Mouse (Mus musculus): ENCODE measurements around the gene Ttll1.

Gene Ttll1

GRCm38 (mm10) chr15:83457541-83457940 is 53.2 kb downstream of the Ttll1 start:
- no peak for DNase-seq (ENCODE audit: low read depth in 1 of 2, low spot score in 2 of 2)

- no peak for DNase-seq (ENCODE audit: low read depth in 1 of 2, low spot score in 2 of 2)
Measured at GRCm38 (mm10) chr15:83455637-83456036, 55.1 kb downstream of the Ttll1 start.

- no peak for DNase-seq (ENCODE audit: low read depth in 1 of 2, low spot score in 2 of 2)
Measured at GRCm38 (mm10) chr15:83455034-83455433, 55.7 kb downstream of the Ttll1 start.

- DNase-seq (ENCODE audit: low read depth in 1 of 2, low spot score in 2 of 2) = no peak
Measured at GRCm38 (mm10) chr15:83454419-83454818, 56.3 kb downstream of the Ttll1 start.

- no peak for DNase-seq (ENCODE audit: low read depth in 1 of 2, low spot score in 2 of 2)
Measured at GRCm38 (mm10) chr15:83453879-83454278, 56.8 kb downstream of the Ttll1 start.

- no peak for DNase-seq (ENCODE audit: low read depth in 1 of 2, low spot score in 2 of 2)
Measured at GRCm38 (mm10) chr15:83452219-83452760, 58.4 kb downstream of the Ttll1 start.

- no peak for DNase-seq (ENCODE audit: low read depth in 1 of 2, low spot score in 2 of 2)
Measured at GRCm38 (mm10) chr15:83451621-83452210, 59.0 kb downstream of the Ttll1 start.

GRCm38 (mm10) chr15:83450007-83450406 is 60.7 kb downstream of the Ttll1 start:
- DNase-seq (ENCODE audit: low read depth in 1 of 2, low spot score in 2 of 2) = no peak

GRCm38 (mm10) chr15:83448646-83449045 is 62.0 kb downstream of the Ttll1 start:
- no peak for DNase-seq (ENCODE audit: low read depth in 1 of 2, low spot score in 2 of 2)

GRCm38 (mm10) chr15:83447791-83448544 is 62.7 kb downstream of the Ttll1 start:
- no peak for DNase-seq (ENCODE audit: low read depth in 1 of 2, low spot score in 2 of 2)

- DNase-seq (ENCODE audit: low read depth in 1 of 2, low spot score in 2 of 2) = no peak
Measured at GRCm38 (mm10) chr15:83445908-83446307, 64.8 kb downstream of the Ttll1 start.

- no peak for DNase-seq (ENCODE audit: low read depth in 1 of 2, low spot score in 2 of 2)
Measured at GRCm38 (mm10) chr15:83445383-83445782, 65.3 kb downstream of the Ttll1 start.

- no peak for DNase-seq (ENCODE audit: low read depth in 1 of 2, low spot score in 2 of 2)
Measured at GRCm38 (mm10) chr15:83444425-83444824, 66.3 kb downstream of the Ttll1 start.

- DNase-seq (ENCODE audit: low read depth in 1 of 2, low spot score in 2 of 2) = peak in 1 of 2 experiments; percentile 6
Measured at GRCm38 (mm10) chr15:83442495-83443037, 68.1 kb downstream of the Ttll1 start.

- no peak for DNase-seq (ENCODE audit: low read depth in 1 of 2, low spot score in 2 of 2)
Measured at GRCm38 (mm10) chr15:83440726-83441125, 70.0 kb downstream of the Ttll1 start.

GRCm38 (mm10) chr15:83436541-83436940 is 74.2 kb downstream of the Ttll1 start:
- DNase-seq (ENCODE audit: low read depth in 1 of 2, low spot score in 2 of 2) = no peak

- DNase-seq (ENCODE audit: low read depth in 1 of 2, low spot score in 2 of 2) = no peak
Measured at GRCm38 (mm10) chr15:83435324-83436090, 75.2 kb downstream of the Ttll1 start.

- no peak for DNase-seq (ENCODE audit: low read depth in 1 of 2, low spot score in 2 of 2)
Measured at GRCm38 (mm10) chr15:83434692-83435091, 76.0 kb downstream of the Ttll1 start.

All from monocyte, adult 2 months (primary cell).